Mouse (Mus musculus) testis, adult 2 months (tissue): ENCODE results near the gene Stx5a. TPM values are rescaled to one million over a fixed set of nuclear protein-coding genes. Genes with fewer than 3 reads are reported as not detected.
A peak's percentile ranks its signal among the peaks of the same experiment; 100 is the strongest.
"Not testable (repeated sequence)": the region's sequence is repeated elsewhere in the genome, so short reads cannot be mapped to it uniquely, and the experiment has no call there.

Experiments
- H3K27ac ChIP-seq: fragments of 200-500 bp; 2 replicates; pipeline ENCODE4 v1.5.1; 2012; ENCODE audit warnings: low read depth, low read length; ENCODE audit not compliant: control insufficient read depth, insufficient read depth
- H3K27me3 ChIP-seq: fragments of 200-500 bp; 2 replicates; pipeline ENCODE4 v1.6.1; 2012; ENCODE audit warnings: mild to moderate bottlenecking, low read length, moderate library complexity; ENCODE audit not compliant: control insufficient read depth, insufficient read depth
- H3K36me3 ChIP-seq: fragments of 200-500 bp; 2 replicates; pipeline ENCODE4 v1.6.1; 2012; ENCODE audit warnings: mild to moderate bottlenecking, low read length; ENCODE audit not compliant: control insufficient read depth, insufficient read depth
- H3K4me1 ChIP-seq: fragments of 200-500 bp; 2 replicates; pipeline ENCODE4 v1.6.1; 2012; ENCODE audit warnings: low read length; ENCODE audit not compliant: control insufficient read depth, insufficient read depth
- H3K4me3 ChIP-seq: fragments of 200-500 bp; 2 replicates; pipeline ENCODE4 v1.5.1; 2012; ENCODE audit warnings: low read depth, mild to moderate bottlenecking, low read length, moderate library complexity, mixed read lengths; ENCODE audit not compliant: control insufficient read depth
- CTCF ChIP-seq: fragments of 200-500 bp; IDR thresholded peaks from 2 replicates; pipeline ENCODE4 v1.5.1; 2012; ENCODE audit warnings: low read depth, mild to moderate bottlenecking, inconsistent platforms, low read length, moderate library complexity; ENCODE audit not compliant: control insufficient read depth, insufficient read depth, insufficient replicate concordance
- POLR2A ChIP-seq: fragments of 200-500 bp; IDR thresholded peaks from 2 replicates; pipeline ENCODE4 v1.6.1; 2012; ENCODE audit warnings: low read depth, mild to moderate bottlenecking, inconsistent platforms, low read length, moderate library complexity; ENCODE audit not compliant: control insufficient read depth
- polyA plus RNA-seq: library from polyadenylated mRNA; depleted of rRNA; stranded (reverse); fragments of >200 nt; gene quantifications from 2 replicates; pipeline ENCODE4 v1.2.3, GENCODE M21; 2012

Stx5a gene
- polyA plus RNA-seq, 1 experiment: 61.5 TPM

DNA sequence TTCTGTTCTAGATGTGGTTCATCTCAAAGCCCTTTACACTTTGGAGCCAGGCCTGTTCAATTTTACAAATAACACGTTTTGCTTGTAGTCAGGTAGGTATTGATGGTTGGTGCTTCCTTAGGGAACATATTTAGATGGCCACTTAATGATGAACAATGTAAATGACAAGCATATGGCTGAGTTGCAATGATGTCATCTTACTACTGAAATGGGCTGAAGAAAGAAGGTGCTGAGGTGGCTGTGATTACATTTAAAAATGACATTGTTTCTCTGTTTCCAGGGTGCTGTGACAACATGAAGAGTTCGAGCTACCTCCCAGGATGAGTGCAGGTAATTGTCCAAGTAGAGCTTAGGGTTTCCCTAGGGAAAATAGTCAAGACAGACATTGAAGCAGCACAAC lies 16.8 kb upstream of the Stx5a start:
- Histone ChIP-seq H3K4me1 (no peaks in the 10 kb centered on the region; the same call in 1 of the 2 replicates), H3K36me3 (peaks cover 1% of the 10 kb centered on the region), H3K27me3 (no peaks in the 10 kb centered on the region), H3K27ac (no peak overlapping the region), H3K4me3 (no peak overlapping the region)
- TF ChIP-seq CTCF (no peak), POLR2A (no peak)

DNA sequence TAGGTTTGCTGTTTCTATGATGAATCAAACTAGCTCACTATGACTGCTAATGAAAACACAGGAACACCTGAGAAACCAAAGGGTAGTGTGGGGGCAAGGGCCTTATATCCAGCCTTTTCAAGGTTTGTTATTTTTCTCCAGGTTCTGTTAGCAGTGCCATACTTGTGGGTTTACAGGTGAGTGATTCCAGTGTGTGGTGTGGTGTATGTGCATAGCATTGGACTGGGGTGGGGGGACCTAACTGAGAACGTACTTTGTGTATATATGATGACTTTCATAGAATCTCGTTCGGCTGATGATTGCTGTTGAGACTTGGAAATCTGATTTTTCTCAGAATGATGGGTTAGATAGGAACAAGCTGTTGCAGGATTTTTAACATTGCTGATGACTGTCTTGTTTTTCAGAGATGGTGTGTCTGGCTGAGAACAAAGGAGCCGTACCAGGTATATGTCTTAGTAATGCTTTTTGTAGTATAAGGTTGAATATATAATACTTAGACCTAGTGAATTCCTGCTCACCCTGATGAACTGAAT lies 16.1 kb upstream of the Stx5a start:
- Histone ChIP-seq H3K27ac (no peak overlapping the region), H3K36me3 (peaks cover 1% of the 10 kb centered on the region), H3K27me3 (no peaks in the 10 kb centered on the region), H3K4me1 (no peaks in the 10 kb centered on the region; the same call in 1 of the 2 replicates), H3K4me3 (no peak overlapping the region)
- TF ChIP-seq POLR2A (no peak), CTCF (no peak)

DNA sequence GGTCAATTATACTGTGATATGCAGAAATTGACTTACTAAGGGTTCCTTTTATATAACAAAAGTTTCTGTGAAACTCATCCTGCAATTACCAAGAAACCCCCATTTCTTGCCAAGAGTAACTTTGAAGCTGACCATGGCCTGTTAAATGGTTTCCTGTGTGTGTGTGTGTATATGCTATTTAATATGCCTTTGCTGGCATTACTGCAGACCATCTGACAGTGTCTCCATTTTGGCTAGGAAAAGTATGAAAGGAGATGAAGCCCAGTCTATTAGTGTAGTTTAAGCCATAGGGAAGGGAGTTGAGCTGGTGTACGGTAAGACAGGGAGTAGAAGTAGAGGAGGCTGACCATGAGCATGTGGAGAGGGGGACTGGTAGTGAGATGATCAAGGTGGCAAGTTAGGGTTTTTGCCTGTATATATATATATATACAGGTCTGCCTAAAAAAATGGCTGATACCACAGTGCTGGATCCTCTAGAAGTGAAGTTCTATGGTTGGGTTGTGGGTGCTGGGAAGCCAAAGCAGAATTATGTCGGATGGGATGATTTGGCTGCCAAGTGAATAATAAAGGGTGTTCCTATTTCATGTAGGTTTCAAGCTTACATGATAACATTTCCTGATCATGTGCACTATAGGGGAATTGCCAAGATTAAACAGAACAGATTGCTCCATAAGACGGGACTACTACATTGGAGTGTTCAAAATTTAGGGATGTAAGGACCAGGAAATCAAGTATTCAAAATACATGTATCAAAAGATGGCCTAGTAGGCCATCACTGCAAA lies 14.4 kb upstream of the Stx5a start:
- no peaks in the 10 kb centered on the region; the same call in 1 of the 2 replicates for H3K4me1 ChIP-seq
- peaks cover 1% of the 10 kb centered on the region for H3K36me3 ChIP-seq
- H3K27me3 ChIP-seq: no peaks in the 10 kb centered on the region
- H3K27ac ChIP-seq: no peak overlapping the region
- H3K4me3 ChIP-seq: no peak overlapping the region
- TF ChIP-seq POLR2A (no peak), CTCF (no peak)

DNA sequence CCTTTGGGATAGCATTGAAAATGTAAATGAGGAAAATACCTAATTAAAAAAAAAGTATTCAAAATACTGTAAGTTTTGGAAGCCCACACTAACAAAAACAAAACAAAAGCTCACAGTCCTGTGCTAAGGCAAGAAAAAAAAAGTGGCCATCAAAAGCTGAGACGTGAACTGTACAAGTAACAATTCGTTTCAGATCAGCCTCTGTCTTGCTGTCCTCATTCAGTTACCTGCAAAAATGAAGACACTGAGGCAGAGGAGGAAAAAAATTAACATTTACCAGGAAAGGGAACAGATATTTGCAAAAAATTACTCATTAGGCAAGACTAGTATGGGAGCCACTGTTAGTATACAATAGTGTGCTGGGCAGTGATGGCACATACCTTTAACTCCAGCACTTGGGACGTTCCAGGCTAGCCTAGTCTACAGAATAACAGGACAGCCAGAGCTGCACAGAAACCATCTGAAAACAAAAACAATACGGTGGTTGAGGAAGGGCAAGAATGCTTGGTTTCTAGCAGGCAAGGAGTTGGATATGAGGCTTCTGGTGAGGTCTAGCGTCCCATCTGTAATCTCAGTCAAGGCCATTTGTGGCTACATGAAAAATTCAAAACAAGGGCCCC lies 13.6 kb upstream of the Stx5a start:
- no peak overlapping the region for H3K27ac ChIP-seq
- no peaks in the 10 kb centered on the region; the same call in 1 of the 2 replicates for H3K4me1 ChIP-seq
- no peak overlapping the region for H3K4me3 ChIP-seq
- no peaks in the 10 kb centered on the region for H3K27me3 ChIP-seq
- peaks cover 1% of the 10 kb centered on the region for H3K36me3 ChIP-seq
- no peak for TF ChIP-seq POLR2A
- TF ChIP-seq CTCF: no peak

DNA sequence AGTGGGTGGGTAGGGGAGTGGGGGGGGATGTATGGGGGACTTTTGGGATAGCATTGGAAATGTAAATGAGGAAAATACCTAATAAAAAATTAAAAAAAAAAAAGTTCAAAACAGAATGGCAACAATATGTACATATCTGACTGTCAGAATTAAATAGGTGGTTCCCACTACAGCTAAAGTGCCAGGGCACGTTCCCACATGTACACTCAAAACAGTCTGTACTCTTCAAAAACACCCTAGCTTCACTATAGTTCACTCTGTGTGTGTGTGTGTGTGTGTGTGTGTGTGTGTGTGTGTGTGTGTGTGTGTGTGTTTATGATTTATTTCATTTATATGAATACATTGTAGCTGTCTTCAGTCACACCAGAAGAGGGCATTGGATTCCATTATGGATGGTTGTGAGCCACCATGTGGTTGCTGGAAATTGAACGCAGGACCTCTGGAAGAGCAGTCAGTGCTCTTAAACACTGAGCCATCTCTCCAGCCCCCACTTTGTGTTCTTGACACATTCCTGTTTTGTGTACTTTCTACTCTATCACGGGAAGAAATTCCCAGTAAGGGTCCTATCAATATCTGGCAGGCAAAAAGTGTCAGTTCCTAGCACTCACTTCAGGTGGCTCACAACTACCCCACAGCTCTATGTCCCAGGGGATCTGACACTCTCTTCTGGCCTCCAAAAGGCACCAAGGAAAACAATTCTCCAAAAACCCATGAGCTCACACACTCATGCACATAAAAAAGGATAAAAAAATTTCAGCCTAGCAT lies 12.7 kb upstream of the Stx5a start:
- H3K27me3 ChIP-seq, H3K4me1 ChIP-seq, H3K27ac ChIP-seq, H3K4me3 ChIP-seq, H3K36me3 ChIP-seq: not testable (repeated sequence)

DNA sequence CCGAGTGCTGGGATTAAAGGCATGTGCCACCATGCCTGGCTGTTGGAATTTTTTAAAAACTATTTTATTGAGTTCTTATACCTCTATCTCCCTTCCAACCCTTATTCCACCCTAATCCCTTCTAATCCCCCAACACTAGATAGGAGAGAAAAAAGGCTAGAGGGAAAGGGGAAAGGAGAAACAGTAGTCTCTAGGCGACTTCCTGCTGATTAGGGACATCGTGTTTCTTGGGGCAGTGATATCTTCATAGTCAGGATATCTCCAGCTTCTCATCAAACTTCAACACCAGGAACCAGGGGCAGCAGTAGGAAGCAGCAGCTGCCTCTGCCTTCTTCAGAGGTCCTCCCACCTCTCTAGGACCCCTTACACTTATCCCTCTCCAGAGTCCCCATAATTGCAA lies 6.9 kb upstream of the Stx5a start:
- no peak for TF ChIP-seq POLR2A
- TF ChIP-seq CTCF: no peak
- Histone ChIP-seq H3K4me1 (no peaks in the 10 kb centered on the region), H3K27ac (no peak overlapping the region), H3K27me3 (no peaks in the 10 kb centered on the region), H3K36me3 (no peaks in the 10 kb centered on the region; the same call in 1 of the 2 replicates), H3K4me3 (no peak overlapping the region)

DNA sequence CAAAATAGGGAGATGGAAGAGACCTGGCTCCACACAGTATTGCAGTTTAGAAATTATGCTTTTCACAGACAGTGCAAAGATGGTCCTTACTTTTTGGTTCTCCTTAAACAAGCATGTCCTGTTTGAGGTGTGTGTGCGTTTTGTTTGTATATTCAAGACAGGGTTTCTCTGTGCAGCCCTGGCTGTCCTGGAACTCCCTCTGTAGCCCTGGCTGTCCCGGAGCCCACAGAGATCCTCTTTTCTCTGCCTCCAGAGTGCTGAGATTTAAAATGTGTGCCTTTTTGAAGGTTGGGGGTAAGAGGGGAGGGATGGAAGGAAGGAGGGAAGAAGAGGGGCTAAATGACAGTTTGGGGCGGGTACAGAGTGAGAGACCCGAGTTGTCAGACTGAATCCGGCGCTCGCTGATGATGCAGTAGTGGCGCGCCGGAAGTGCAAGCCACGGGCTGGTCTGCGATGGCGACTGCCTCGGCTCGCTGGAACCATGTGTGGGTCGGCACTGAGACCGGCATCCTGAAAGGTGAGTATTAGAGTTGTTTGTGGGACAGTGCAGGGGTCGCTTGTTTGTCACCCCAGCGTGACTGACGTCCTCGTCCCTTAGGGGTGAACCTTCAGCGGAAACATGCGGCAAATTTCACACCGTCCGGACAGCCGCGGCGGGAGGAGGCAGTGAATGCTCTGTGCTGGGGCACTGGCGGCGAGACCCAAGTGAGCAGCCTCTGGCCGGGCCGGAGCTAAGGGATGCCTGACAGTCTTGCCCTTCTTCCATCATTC lies 5.6 kb upstream of the Stx5a start, which contains the start of gene Wdr74:
Gene Wdr74 (plus strand): TSS at position 439 of the 771 bp plus-strand sequence.
- Histone ChIP-seq H3K27ac (peak within 1 kb of the TSS; percentile 97), H3K27me3 (no peaks in the 10 kb centered on the region), H3K4me1 (peaks cover 3% of the 10 kb centered on the region), H3K36me3 (no peaks in the 10 kb centered on the region; the same call in 1 of the 2 replicates), H3K4me3 (peak within 1 kb of the TSS; percentile 90)
- TF ChIP-seq CTCF (no peak), POLR2A (peak; percentile 91)
